Mouse (Mus musculus) limb, embryonic 12.5 days (tissue): ENCODE data around the gene Lmx1a. TPM values are rescaled to one million over a fixed set of nuclear protein-coding genes. Genes with fewer than 3 reads are reported as not detected.
A peak's percentile ranks its signal among the peaks of the same experiment; 100 is the strongest.

Experiments used
- ATAC-seq: fragments of 200-750 bp; cut with Nextera tagmentation; 2 replicates; pipeline ENCODE4 v1.8.0; 2017; ENCODE audit warnings: low read depth, moderate TSS enrichment; ENCODE audit not compliant: insufficient number of reproducible peaks, insufficient read depth, low FRiP score, low TSS enrichment
- H3K27ac ChIP-seq: fragments of 300-500 bp; sonication (generic); 2 replicates; pipeline ENCODE4 v1.5.1; 2016; ENCODE audit warnings: mild to moderate bottlenecking, moderate library complexity
- H3K27me3 ChIP-seq: fragments of 300-500 bp; sonication (generic); 2 replicates; pipeline ENCODE4 v1.6.1; 2016; ENCODE audit warnings: mild to moderate bottlenecking, moderate library complexity
- H3K36me3 ChIP-seq: fragments of 300-500 bp; sonication (generic); 2 replicates; pipeline ENCODE4 v1.6.1; 2016; ENCODE audit warnings: mild to moderate bottlenecking, moderate library complexity
- H3K4me1 ChIP-seq: fragments of 300-500 bp; sonication (generic); replicated peaks from 2 replicates; pipeline ENCODE4 v1.6.1; 2016
- H3K4me2 ChIP-seq: fragments of 300-500 bp; sonication (generic); 2 replicates; pipeline ENCODE4 v1.6.1; 2016; ENCODE audit warnings: mild to moderate bottlenecking, moderate library complexity
- H3K4me3 ChIP-seq: fragments of 300-500 bp; sonication (generic); replicated peaks from 2 replicates; pipeline ENCODE4 v1.5.1; 2016; ENCODE audit warnings: mild to moderate bottlenecking
- H3K9ac ChIP-seq: fragments of 300-500 bp; sonication (generic); replicated peaks from 2 replicates; pipeline ENCODE4 v1.6.1; 2016; ENCODE audit warnings: mild to moderate bottlenecking, moderate library complexity
- H3K9me3 ChIP-seq: fragments of 300-500 bp; sonication (generic); 2 replicates; pipeline ENCODE4 v1.6.1; 2016; ENCODE audit warnings: mild to moderate bottlenecking, moderate library complexity
- WGBS: fragments of 180-500 bp; shearing (Covaris S2); methylation state at CpG from one replicate; pipeline ENCODE4 v1.1.7; 2016; 5-methylcytosine and 5-hydroxymethylcytosine counted together
- polyA plus RNA-seq: library from polyadenylated mRNA; unstranded; fragments of >200 nt; fragmentation: Nextera tagmentation; extraction: Ambion mirVana; gene quantifications from 2 replicates; pipeline ENCODE4 v1.2.1, GENCODE M21; 2016

The Lmx1a gene
- polyA plus RNA-seq, 1 experiment from 2014 or later: 0.88 TPM

GRCm38 (mm10) chr1:167817616-167818015 is 128.6 kb downstream of the Lmx1a start:
- no peak overlapping the region; the same call in 1 of the 2 replicates for H3K9ac ChIP-seq
- H3K9me3 ChIP-seq: no peaks in the 10 kb centered on the region
- peaks cover 27% of the 10 kb centered on the region; the same call in 1 of the 2 replicates for H3K4me1 ChIP-seq
- 0 out of 2 replicates have a peak, but pooled peaks cover 3% of the 10 kb centered on the region for H3K27me3 ChIP-seq
- no peak overlapping the region for H3K4me3 ChIP-seq
- 13% methylated on average over 1 of the region's 1 CpGs for WGBS
- H3K36me3 ChIP-seq: no peaks in the 10 kb centered on the region
- no peak for ATAC-seq
- no peak overlapping the region for H3K27ac ChIP-seq
- H3K4me2 ChIP-seq: no peak overlapping the region

GRCm38 (mm10) chr1:167820031-167820430 is 131.0 kb downstream of the Lmx1a start:
- Histone ChIP-seq H3K4me3 (no peak overlapping the region), H3K27me3 (no peaks in the 10 kb centered on the region), H3K27ac (no peak overlapping the region), H3K9me3 (no peaks in the 10 kb centered on the region; the same call in 1 of the 2 replicates), H3K4me2 (no peak overlapping the region), H3K9ac (no peak overlapping the region), H3K4me1 (peaks cover 28% of the 10 kb centered on the region; the same call in 1 of the 2 replicates), H3K36me3 (no peaks in the 10 kb centered on the region)
- ATAC-seq: no peak
- WGBS: 83% methylated on average over 6 of the region's 6 CpGs

GRCm38 (mm10) chr1:167821125-167821524 is 132.1 kb downstream of the Lmx1a start:
- Histone ChIP-seq H3K36me3 (no peaks in the 10 kb centered on the region), H3K9me3 (no peaks in the 10 kb centered on the region; the same call in 1 of the 2 replicates), H3K4me3 (no peak overlapping the region), H3K27ac (no peak overlapping the region), H3K27me3 (no peaks in the 10 kb centered on the region), H3K9ac (no peak overlapping the region), H3K4me1 (peaks cover 28% of the 10 kb centered on the region; the same call in 1 of the 2 replicates), H3K4me2 (no peak overlapping the region)
- ATAC-seq: no peak
- WGBS: 19% methylated on average over 1 of the region's 1 CpGs

GRCm38 (mm10) chr1:167830291-167830690 is 141.3 kb downstream of the Lmx1a start:
- Histone ChIP-seq H3K36me3 (no peaks in the 10 kb centered on the region), H3K27me3 (no peaks in the 10 kb centered on the region), H3K9ac (no peak overlapping the region), H3K27ac (no peak overlapping the region), H3K4me1 (no peaks in the 10 kb centered on the region), H3K9me3 (no peaks in the 10 kb centered on the region), H3K4me3 (no peak overlapping the region), H3K4me2 (no peak overlapping the region)
- ATAC-seq: no peak
- WGBS: 82% methylated on average over 7 of the region's 7 CpGs

GRCm38 (mm10) chr1:167831601-167832000 is 142.6 kb downstream of the Lmx1a start:
- no peaks in the 10 kb centered on the region for H3K4me1 ChIP-seq
- no peak overlapping the region for H3K9ac ChIP-seq
- no peaks in the 10 kb centered on the region for H3K9me3 ChIP-seq
- no peak overlapping the region for H3K4me2 ChIP-seq
- H3K27ac ChIP-seq: no peak overlapping the region
- no peak for ATAC-seq
- no peaks in the 10 kb centered on the region for H3K27me3 ChIP-seq
- 86% methylated on average over 3 of the region's 3 CpGs for WGBS
- H3K4me3 ChIP-seq: no peak overlapping the region
- no peaks in the 10 kb centered on the region for H3K36me3 ChIP-seq

GRCm38 (mm10) chr1:167854801-167855200 is 165.8 kb downstream of the Lmx1a start:
- Histone ChIP-seq H3K9me3 (no peaks in the 10 kb centered on the region), H3K4me1 (no peaks in the 10 kb centered on the region), H3K27me3 (no peaks in the 10 kb centered on the region), H3K9ac (no peak overlapping the region), H3K4me2 (no peak overlapping the region), H3K36me3 (no peaks in the 10 kb centered on the region), H3K4me3 (no peak overlapping the region), H3K27ac (no peak overlapping the region)
- ATAC-seq: no peak
- WGBS: 60% methylated on average over 4 of the region's 4 CpGs

- no peak overlapping the region for H3K9ac ChIP-seq
- H3K4me2 ChIP-seq: no peak overlapping the region
- no peak for ATAC-seq
- H3K27ac ChIP-seq: no peak overlapping the region
- H3K36me3 ChIP-seq: no peaks in the 10 kb centered on the region
- no peaks in the 10 kb centered on the region for H3K4me1 ChIP-seq
- no peaks in the 10 kb centered on the region for H3K9me3 ChIP-seq
- peaks cover 5% of the 10 kb centered on the region for H3K27me3 ChIP-seq
- no peak overlapping the region for H3K4me3 ChIP-seq
- WGBS: 75% methylated on average over 1 of the region's 1 CpGs
These were observed 183.0 kb downstream of the Lmx1a start for GRCm38 (mm10) chr1:167872028-167872427.

GRCm38 (mm10) chr1:167874099-167874498 is 185.1 kb downstream of the Lmx1a start:
- no peak overlapping the region for H3K4me3 ChIP-seq
- H3K9me3 ChIP-seq: no peaks in the 10 kb centered on the region
- peaks cover 5% of the 10 kb centered on the region; the same call in 1 of the 2 replicates for H3K27me3 ChIP-seq
- no peak for ATAC-seq
- no peak overlapping the region for H3K4me2 ChIP-seq
- H3K4me1 ChIP-seq: 0 out of 2 replicates have a peak, but pooled peaks cover 5% of the 10 kb centered on the region
- H3K9ac ChIP-seq: no peak overlapping the region
- WGBS: 65% methylated on average over 3 of the region's 3 CpGs
- no peaks in the 10 kb centered on the region for H3K36me3 ChIP-seq
- H3K27ac ChIP-seq: no peak overlapping the region

GRCm38 (mm10) chr1:167877931-167878330 is 188.9 kb downstream of the Lmx1a start:
- H3K36me3 ChIP-seq: no peaks in the 10 kb centered on the region
- H3K9ac ChIP-seq: no peak overlapping the region
- no peak overlapping the region for H3K4me3 ChIP-seq
- no peaks in the 10 kb centered on the region for H3K9me3 ChIP-seq
- peak overlapping the region; percentile 12; the same call in 1 of the 2 replicates for H3K27ac ChIP-seq
- no peak overlapping the region for H3K4me2 ChIP-seq
- peak; percentile 66; the same call in 1 of the 2 replicates for ATAC-seq
- H3K4me1 ChIP-seq: 0 out of 2 replicates have a peak, but pooled peaks cover 5% of the 10 kb centered on the region
- WGBS: 64% methylated on average over 4 of the region's 4 CpGs
- H3K27me3 ChIP-seq: peaks cover 6% of the 10 kb centered on the region

- Histone ChIP-seq H3K36me3 (no peaks in the 10 kb centered on the region), H3K4me2 (no peak overlapping the region), H3K4me3 (no peak overlapping the region), H3K9ac (no peak overlapping the region), H3K4me1 (0 out of 2 replicates have a peak, but pooled peaks cover 5% of the 10 kb centered on the region), H3K27ac (no peak overlapping the region; the same call in 1 of the 2 replicates), H3K9me3 (no peaks in the 10 kb centered on the region), H3K27me3 (peaks cover 3% of the 10 kb centered on the region; the same call in 1 of the 2 replicates)
- WGBS: 68% methylated on average over 11 of the region's 11 CpGs
- ATAC-seq: no peak
These were observed 189.3 kb downstream of the Lmx1a start for GRCm38 (mm10) chr1:167878354-167878753.

GRCm38 (mm10) chr1:167885776-167886175 is 196.7 kb downstream of the Lmx1a start:
- Histone ChIP-seq H3K4me2 (no peak overlapping the region), H3K9me3 (no peaks in the 10 kb centered on the region), H3K36me3 (no peaks in the 10 kb centered on the region), H3K4me1 (no peaks in the 10 kb centered on the region), H3K9ac (no peak overlapping the region), H3K4me3 (no peak overlapping the region), H3K27me3 (peaks cover 26% of the 10 kb centered on the region), H3K27ac (no peak overlapping the region)
- 92% methylated on average over 5 of the region's 5 CpGs for WGBS
- no peak for ATAC-seq

GRCm38 (mm10) chr1:167888120-167888519 is 199.1 kb downstream of the Lmx1a start:
- Histone ChIP-seq H3K4me1 (0 out of 2 replicates have a peak, but pooled peaks cover 6% of the 10 kb centered on the region), H3K27me3 (peaks cover 26% of the 10 kb centered on the region), H3K9me3 (no peaks in the 10 kb centered on the region), H3K27ac (no peak overlapping the region), H3K36me3 (no peaks in the 10 kb centered on the region), H3K4me2 (peak overlapping the region; percentile 46; the same call in 1 of the 2 replicates), H3K9ac (no peak overlapping the region), H3K4me3 (peak overlapping the region; percentile 29; the same call in 1 of the 2 replicates)
- ATAC-seq: no peak
- 78% methylated on average over 5 of the region's 5 CpGs for WGBS
